Mouse (Mus musculus): ENCODE results near the gene Coq6.

The Coq6 gene

GRCm38 (mm10) chr12:84396947-84397679, 35.7 kb downstream of the Coq6 start:
- no peak for DNase-seq

DNA sequence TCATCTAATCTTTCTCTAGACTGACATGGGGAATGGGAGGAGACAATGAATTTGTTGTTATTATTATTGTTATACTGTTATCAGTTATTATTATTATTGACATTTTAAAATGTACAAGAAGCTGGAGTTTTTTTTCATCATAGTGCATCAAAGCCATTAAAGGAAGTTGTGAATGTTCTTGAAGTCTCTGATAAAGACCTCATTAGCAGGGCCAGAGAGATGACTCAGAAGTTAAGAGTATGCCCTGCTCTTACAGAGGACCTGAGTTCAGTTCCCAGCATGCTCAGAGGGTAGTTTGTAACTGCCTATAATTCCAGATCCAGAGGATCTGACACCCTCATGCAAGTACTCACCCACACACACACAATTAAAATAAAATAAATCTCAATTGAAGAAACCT, 36.2 kb downstream of the Coq6 start:
- no peak for DNase-seq

- no peak for DNase-seq
Measured at GRCm38 (mm10) chr12:84398629-84399028, 37.2 kb downstream of the Coq6 start.

DNA sequence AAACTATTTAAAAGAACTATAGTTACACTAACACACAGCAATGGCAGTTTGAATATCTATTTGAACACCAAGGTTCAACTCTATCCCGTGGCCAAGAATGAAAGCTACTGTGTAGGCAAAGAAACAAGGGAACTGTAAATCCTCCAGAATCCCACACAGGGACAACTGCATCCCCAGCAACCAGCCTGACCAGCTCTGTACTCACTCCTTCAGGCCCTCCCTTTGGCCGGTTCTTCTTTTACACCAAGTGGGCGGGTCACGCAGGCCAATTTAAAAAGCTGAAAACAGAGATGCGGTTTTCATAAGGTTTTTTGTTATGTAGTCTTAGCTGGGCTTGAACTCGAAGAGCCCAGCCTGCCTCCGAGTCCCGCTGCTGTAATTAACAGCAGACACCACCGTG, 37.7 kb downstream of the Coq6 start:
- DNase-seq = no peak

DNA sequence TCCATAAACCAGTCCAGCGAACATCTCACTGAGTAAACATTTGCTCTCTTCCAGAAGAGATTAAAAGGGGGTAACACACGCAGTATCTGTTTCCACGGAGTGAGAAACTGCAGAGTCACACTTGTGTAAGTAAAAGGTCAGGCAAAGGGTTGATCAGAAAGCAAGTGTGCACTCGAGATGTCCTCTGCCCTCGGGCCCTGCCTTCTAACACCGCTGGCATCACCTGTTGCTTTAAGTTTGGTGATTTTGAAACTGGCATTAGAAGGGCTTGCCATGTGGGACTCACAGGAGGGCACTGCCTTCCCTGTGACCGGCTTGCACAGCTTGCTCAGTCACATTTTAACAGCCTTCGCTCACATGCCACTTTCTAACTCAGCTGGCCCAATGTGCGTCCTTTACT, 38.2 kb downstream of the Coq6 start:
- DNase-seq = no peak

- no peak for DNase-seq
Measured at GRCm38 (mm10) chr12:84400068-84400467, 38.6 kb downstream of the Coq6 start.

GRCm38 (mm10) chr12:84400653-84401052, 39.2 kb downstream of the Coq6 start:
- no peak for DNase-seq

DNA sequence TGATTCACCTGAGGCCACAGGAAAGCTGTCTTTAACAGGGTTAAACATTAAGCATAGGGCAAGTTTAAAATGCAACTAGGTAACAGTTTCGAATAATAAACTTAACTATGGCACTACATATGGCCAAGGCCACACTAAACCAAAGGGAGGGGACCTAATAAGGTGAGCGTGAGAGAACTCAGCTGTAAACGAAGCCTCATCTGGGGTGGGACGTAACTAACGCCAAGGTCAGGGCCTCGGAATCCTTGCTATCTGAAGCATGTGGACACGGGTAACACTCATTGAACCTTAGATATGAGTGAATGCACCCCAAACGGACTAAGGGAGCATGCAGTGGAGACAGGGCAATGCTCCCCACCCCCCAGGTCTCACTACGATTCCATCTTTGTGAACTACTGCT, 41.5 kb downstream of the Coq6 start:
- DNase-seq = no peak

DNA sequence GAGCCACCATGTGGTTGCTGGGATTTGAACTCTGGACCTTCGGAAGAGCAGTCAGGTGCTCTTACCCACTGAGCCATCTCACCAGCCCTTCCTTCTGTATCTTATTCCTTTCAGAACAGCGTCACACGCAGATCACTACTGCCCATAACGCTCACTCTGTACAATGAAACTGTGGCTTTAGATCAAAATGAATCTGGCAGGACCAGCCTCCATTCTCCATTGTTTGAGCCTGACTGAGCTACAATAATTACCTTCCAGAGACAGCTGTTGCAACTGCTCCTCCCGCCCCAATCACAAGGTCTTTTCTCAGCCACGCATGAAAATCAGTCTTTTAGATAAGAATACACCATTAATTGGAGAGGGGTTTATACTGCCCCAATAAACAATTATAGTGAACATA, 43.1 kb downstream of the Coq6 start:
- no peak for DNase-seq

DNA sequence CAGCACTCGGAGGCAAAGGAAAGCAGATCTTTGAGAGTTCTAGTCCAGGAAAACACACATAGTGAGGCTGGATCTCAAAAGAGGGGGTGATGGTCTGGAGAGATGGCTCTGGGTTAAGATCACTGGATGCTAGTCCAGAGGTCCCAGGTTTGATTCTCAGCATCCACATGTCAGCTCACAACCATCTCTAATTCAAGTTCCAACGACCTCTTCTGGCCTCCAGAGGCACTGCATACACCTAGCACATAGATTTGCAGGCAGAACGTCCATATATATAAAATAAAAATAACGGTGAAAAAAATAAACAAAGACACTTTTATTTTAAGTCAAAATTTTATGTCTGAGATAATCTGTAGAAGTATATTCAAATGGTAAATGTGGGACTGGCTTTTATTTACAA, 45.8 kb downstream of the Coq6 start:
- DNase-seq = no peak

- peak; percentile 41 for DNase-seq
Measured at GRCm38 (mm10) chr12:84407874-84408818, 46.7 kb downstream of the Coq6 start.

DNA sequence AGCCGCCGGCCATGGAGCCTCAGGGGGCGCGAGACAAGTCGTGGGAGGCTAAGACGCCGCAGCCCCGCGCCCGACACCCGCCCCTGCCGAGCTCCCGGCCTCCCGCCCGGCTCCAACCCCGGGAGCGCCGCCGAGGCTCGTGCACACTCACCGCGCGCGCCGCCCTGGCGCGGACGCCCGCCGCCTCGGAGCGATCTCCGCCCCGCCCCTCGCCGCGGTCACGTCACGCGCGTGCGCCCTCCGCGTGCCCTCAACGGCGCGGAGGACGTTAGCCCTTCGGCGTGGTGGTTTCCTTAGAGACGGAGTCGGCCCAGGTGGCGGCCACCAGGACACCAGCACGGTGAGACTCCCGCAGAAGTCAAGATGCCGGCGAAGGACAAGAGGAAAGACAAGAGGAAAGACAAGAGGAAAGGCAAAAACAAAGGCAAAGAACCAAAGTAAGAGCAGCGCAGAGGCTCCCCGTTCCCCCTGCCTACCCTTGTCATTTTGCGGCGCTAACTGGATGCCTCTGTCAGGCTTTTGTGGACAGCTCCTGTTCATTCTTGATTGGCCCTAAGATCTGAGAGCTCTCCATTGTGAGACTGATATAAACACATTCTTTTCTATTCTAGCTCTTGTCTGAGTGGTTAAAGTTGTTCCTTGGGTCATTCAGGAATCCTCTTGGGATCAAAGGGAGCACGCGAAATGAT, 47.5 kb downstream of the Coq6 start, which contains the start of the genes Entpd5 and Bbof1:
TSS of gene Entpd5 (minus strand) at position 211 of the 689 bp plus-strand sequence.
TSS of gene Bbof1 (plus strand) at position 253 of the 689 bp plus-strand sequence.
- peak; percentile 93 for DNase-seq

DNA sequence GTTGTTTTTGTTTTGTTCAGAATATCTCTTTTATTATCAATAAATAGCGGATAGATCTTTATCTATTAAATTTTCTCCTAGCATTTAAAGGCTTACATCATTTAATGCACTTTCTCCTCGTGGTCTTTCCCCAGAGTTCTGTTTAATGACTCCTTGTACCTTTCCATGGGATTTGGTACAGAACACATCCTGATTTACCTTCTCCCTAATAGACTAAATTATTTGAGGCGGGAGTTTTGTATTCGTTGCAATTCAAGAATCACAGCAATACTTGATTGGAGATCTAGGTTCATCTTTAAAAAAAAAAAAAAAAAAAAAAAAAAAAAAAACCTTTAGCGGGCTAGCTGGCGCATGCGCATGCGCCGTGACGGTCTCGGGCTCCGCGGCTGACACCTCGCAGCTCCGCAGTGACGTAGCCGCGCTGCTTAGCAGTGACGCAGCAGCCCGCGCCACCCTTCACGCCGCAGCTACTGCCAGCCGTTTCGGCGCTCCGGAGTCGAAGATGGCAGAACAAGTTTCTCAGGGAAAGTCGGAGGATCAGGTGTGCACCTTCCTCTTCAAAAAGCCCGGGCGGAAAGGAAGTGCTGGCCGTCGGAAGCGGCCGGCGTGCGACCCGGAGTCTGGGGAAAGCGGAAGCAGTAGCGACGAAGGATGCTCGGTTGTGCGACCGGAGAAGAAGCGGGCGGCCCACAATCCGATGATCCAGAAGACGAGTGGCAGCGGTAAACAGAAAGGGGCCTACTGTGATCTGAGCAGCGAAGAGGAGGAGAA, 55.6 kb downstream of the Coq6 start, which contains the start of gene Rnf113a2:
TSS of gene Rnf113a2 (plus strand) at position 363 of the 771 bp plus-strand sequence.
- peak; percentile 74 for DNase-seq

- no peak for DNase-seq
Measured at GRCm38 (mm10) chr12:84417605-84417922, 56.1 kb downstream of the Coq6 start.

Measured in cerebellum, adult 8-10 months (tissue).